Mouse (Mus musculus) urinary bladder, postnatal 0 days (tissue): Measurements from ENCODE around the gene Zfp946. TPM values are rescaled to one million over a fixed set of nuclear protein-coding genes. Genes with fewer than 3 reads are reported as not detected.

Source experiments
- polyA plus RNA-seq: library from polyadenylated mRNA; unstranded; fragments of >200 nt; fragmentation: Nextera tagmentation; extraction: Ambion mirVana; gene quantifications from 2 replicates; pipeline ENCODE4 v1.2.1, GENCODE M21; 2015

Gene Zfp946
- 3.7 and 4.5 TPM in 2 replicates for polyA plus RNA-seq

DNA sequence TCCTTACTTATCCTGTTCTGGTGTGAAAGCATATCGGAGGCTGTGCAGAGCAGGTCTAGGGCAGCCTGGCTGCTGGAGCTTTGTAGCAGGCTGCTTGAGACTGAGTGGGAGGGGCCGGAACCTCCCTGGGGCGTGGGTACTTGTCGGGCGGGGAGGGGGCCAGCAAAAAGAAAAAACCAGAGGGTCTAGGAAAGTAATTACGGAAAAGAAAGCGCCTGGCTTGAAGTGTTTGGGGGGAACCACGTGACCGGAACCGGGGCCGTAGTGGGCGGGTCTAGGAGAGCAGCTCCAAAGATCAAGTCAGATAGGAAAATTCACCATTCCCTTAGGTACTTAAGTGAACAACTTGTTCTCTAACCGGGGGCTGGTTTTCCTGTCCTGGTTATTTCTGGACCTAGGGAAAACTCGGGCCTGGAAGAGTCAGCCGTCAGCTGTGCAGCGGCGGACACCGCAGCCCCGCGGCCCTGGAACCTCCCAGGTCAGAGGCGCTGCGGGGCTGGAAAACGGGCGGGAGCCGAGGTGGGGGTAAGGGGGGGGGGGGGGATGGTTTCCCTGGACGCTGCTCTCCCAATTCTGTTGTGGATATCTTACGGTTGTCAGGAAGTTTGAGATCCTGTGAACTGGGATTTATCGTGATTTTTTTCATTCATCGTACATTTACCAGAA, at the start of gene Zfp946:
Zfp946 (plus strand) TSS at position 271 of the 666 bp plus-strand sequence.

Other genes starting within 250 kb of the Zfp946 start
- 1.6 and 1.8 TPM in 2 replicates for gene Zfp994, start 198.6 kb upstream of the Zfp946 start, polyA plus RNA-seq
- 5.9 and 7.2 TPM in 2 replicates for gene CT030661.1, start 109.4 kb upstream of the Zfp946 start, polyA plus RNA-seq
- 6.7 and 7.0 TPM in 2 replicates for gene Zfp944, start 62.8 kb upstream of the Zfp946 start, polyA plus RNA-seq
- gene Zfp758, start 62.8 kb upstream of the Zfp946 start, polyA plus RNA-seq: 4.1 and 5.4 TPM in 2 replicates
- not detected in 2 replicates for gene Vmn2r111, start 149.3 kb downstream of the Zfp946 start, polyA plus RNA-seq
- gene Vmn2r112, start 176.7 kb downstream of the Zfp946 start, polyA plus RNA-seq: not detected in 2 replicates